ENCODE assay signal across 16 mouse cellular contexts in genomic region chr3:52527010-52527754, GRCm38 (mm10).
DNase-seq lines count a peak whose midpoint lies in the region; ATAC-seq and TF ChIP-seq lines count a peak whose summit lies in the region.
"Had no signal": no experiment of that assay in that cellular context is flagged by ENCODE, and none has a peak within 500 bp of the region (broad histone marks: within the 10 kb centered on the region; RNA-seq: fewer than 3 reads in every experiment).

No protein-coding gene starts in this region.

- no peak for TF ChIP-seq CTCF in thymus, adult 2 months (IDR thresholded peaks at IDR 0.05; ENCODE audit: borderline replicate concordance, control insufficient read depth, extremely low read depth, insufficient read depth, low read length, poor library complexity)

- no peak overlapping the region for H3K4me3 ChIP-seq in kidney, embryonic 15.5 days (replicated peaks)
- no peak overlapping the region for H3K4me3 ChIP-seq in thymus, adult 2 months (ENCODE audit: control insufficient read depth, insufficient read depth, low read length)
- H3K4me3 ChIP-seq: limb, embryonic 13.5 days; midbrain, embryonic 13.5 days; myocyte; neural tube, embryonic 15.5 days had no signal

- TF ChIP-seq POLR2A in thymus, adult 2 months (IDR thresholded peaks at IDR 0.05; ENCODE audit: control insufficient read depth, extremely low read depth, insufficient read depth, low read length, poor library complexity) = no peak

- H3K9me3 ChIP-seq in kidney, embryonic 15.5 days (replicated peaks) = no peaks in the 10 kb centered on the region
- H3K9me3 ChIP-seq: limb, embryonic 13.5 days; midbrain, embryonic 13.5 days; neural tube, embryonic 15.5 days had no signal

- H3K4me1 ChIP-seq in kidney, embryonic 15.5 days = peaks cover 7% of the 10 kb centered on the region; the same call in 1 of the 2 replicates
- peaks cover 8% of the 10 kb centered on the region for H3K4me1 ChIP-seq in thymus, adult 2 months (replicated peaks; ENCODE audit: control insufficient read depth, insufficient read depth, low read length)

- peak; percentile 58 for DNase-seq in adrenal gland, postnatal 14 days
- no peak for DNase-seq in adrenal gland, postnatal 25 days
- peak; percentile 15 to 26 for DNase-seq in kidney, adult 8-10 months
- peak; percentile 46 to 71 for DNase-seq in lung, adult 18-20 months
- DNase-seq in lung, postnatal 4 days = no peak
- peak; percentile 67 for DNase-seq in lung, postnatal 25 days (ENCODE audit: low spot score)
- DNase-seq in thymus, adult 2 months = no peak
- DNase-seq: cerebellum, postnatal 10 days; heart, postnatal 4 days had no signal

- 41% methylated on average over 14 of the region's 14 CpGs for WGBS in kidney, embryonic 15.5 days
- WGBS in thymus, adult 2 months = 82% methylated on average over 14 of the region's 14 CpGs

- no peak overlapping the region for H3K9ac ChIP-seq in kidney, embryonic 15.5 days
- H3K9ac ChIP-seq: limb, embryonic 13.5 days; midbrain, embryonic 13.5 days; neural tube, embryonic 15.5 days had no signal

- no peaks in the 10 kb centered on the region for H3K36me3 ChIP-seq in kidney, embryonic 15.5 days
- no peaks in the 10 kb centered on the region for H3K36me3 ChIP-seq in thymus, adult 2 months (ENCODE audit: control insufficient read depth, insufficient read depth, low read length)
- H3K36me3 ChIP-seq: limb, embryonic 13.5 days; midbrain, embryonic 13.5 days; neural tube, embryonic 15.5 days had no signal

- no peak overlapping the region for H3K4me2 ChIP-seq in kidney, embryonic 15.5 days
- H3K4me2 ChIP-seq: limb, embryonic 13.5 days; midbrain, embryonic 13.5 days; neural tube, embryonic 15.5 days had no signal

- no peak overlapping the region for H3K27ac ChIP-seq in kidney, embryonic 15.5 days
- no peak overlapping the region for H3K27ac ChIP-seq in thymus, adult 2 months (ENCODE audit: control insufficient read depth, insufficient read depth, low read length)
- H3K27ac ChIP-seq: limb, embryonic 13.5 days; midbrain, embryonic 13.5 days; neural tube, embryonic 15.5 days had no signal

- no peaks in the 10 kb centered on the region for H3K27me3 ChIP-seq in kidney, embryonic 15.5 days
- no peaks in the 10 kb centered on the region for H3K27me3 ChIP-seq in thymus, adult 2 months (ENCODE audit: control insufficient read depth, insufficient read depth, low read length)
- H3K27me3 ChIP-seq: CH12.LX; neural tube, embryonic 15.5 days had no signal

- no peak for ATAC-seq in kidney, embryonic 15.5 days (replicated peaks; ENCODE audit: low FRiP score)
- ATAC-seq: hindbrain, embryonic 16.5 days; midbrain, embryonic 13.5 days had no signal

Comparison
In these comparisons a context has a peak if more than half of its experiments do, and no peak if none do; other contexts are left out.
1. DNase-seq: peak in adrenal gland, postnatal 14 days (single experiment), kidney, adult 8-10 months (2 of 2), lung, adult 18-20 months (2 of 2) and lung, postnatal 25 days (single experiment); none in adrenal gland, postnatal 25 days (single experiment), lung, postnatal 4 days (0 of 2) and thymus, adult 2 months (single experiment).